Mouse (Mus musculus) C2C12 (cell line): ENCODE data around the gene Slc39a11.

Experiments
- CEBPB ChIP-seq: IDR thresholded peaks from one replicate; pipeline ENCODE4 v1.6.1; 2011; ENCODE audit warnings: low read depth, mild to moderate bottlenecking, control low read depth, moderate library complexity
- CTCF ChIP-seq: IDR thresholded peaks from one replicate; pipeline ENCODE4 v1.5.1; 2011; ENCODE audit not compliant: control insufficient read depth, insufficient read depth, insufficient read length
- MYOD1 ChIP-seq: IDR thresholded peaks from one replicate; pipeline ENCODE4 v1.6.1; 2011; ENCODE audit warnings: low read depth; ENCODE audit not compliant: control insufficient read depth, insufficient read length
- USF1 ChIP-seq: IDR thresholded peaks from one replicate; pipeline ENCODE4 v1.6.1; 2011; ENCODE audit warnings: low read depth, mild to moderate bottlenecking, control low read depth, moderate library complexity

GRCm38 (mm10) chr11:113658763-113659162, 8.9 kb upstream of the Slc39a11 start:
- TF ChIP-seq CTCF (no peak), USF1 (no peak), CEBPB (no peak), MYOD1 (no peak)
